14 mouse cellular contexts compared by ENCODE assay signal in the genomic region with DNA sequence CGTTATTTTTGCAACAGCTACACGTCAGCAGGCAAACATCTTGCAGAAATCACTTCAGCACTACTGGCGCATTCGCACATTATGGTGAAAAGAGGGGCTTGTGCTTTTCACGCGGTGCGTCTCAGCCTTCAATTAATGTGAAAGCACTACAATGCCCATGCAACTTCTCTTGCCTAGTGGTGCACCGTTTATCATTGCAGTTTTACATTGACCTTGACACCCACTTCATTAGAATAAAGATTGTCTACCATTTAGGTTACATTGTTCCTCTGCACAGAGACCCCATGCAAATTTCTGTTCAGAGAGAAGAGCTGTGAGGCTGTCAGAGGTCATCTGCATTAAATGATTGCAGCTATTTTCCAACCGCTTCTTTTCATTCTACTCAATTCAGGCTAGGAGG.
DNase-seq lines count a peak whose midpoint lies in the region; ATAC-seq and TF ChIP-seq lines count a peak whose summit lies in the region.
"Had no signal": no experiment of that assay in that cellular context is flagged by ENCODE, and none has a peak within 500 bp of the region (broad histone marks: within the 10 kb centered on the region; RNA-seq: fewer than 3 reads in every experiment).

No protein-coding gene starts in this region.

- intact Hi-C loops in heart, postnatal 14 days (cut with DNase I) = no loop called here

- TF ChIP-seq CTCF in midbrain, postnatal 0 days (IDR thresholded peaks at IDR 0.05) = no peak

- H3K4me2 ChIP-seq in midbrain, embryonic 11.5 days = peak overlapping the region; percentile 21; the same call in 1 of the 2 replicates
- H3K4me2 ChIP-seq in midbrain, postnatal 0 days (ENCODE audit: low read depth, low read length, poor library complexity, severe bottlenecking) = no peak overlapping the region
- no peak overlapping the region for H3K4me2 ChIP-seq in forebrain, embryonic 15.5 days (replicated peaks)
- peak overlapping the region; percentile 34; the same call in 1 of the 2 replicates for H3K4me2 ChIP-seq in limb, embryonic 14.5 days (replicated peaks; ENCODE audit: low read depth, low read length, severe bottlenecking)
- H3K4me2 ChIP-seq: liver, embryonic 13.5 days had no signal

- no peak for TF ChIP-seq POLR2A in limb, embryonic 14.5 days (IDR thresholded peaks at IDR 0.05; ENCODE audit: borderline replicate concordance, extremely low read depth, insufficient read depth, insufficient read length)

- H3K4me3 ChIP-seq in midbrain, embryonic 11.5 days (ENCODE audit: low read depth, low read length) = no peak overlapping the region
- no peak overlapping the region for H3K4me3 ChIP-seq in midbrain, postnatal 0 days (ENCODE audit: low read depth, low read length)
- H3K4me3 ChIP-seq in forebrain, embryonic 15.5 days = no peak overlapping the region
- no peak overlapping the region for H3K4me3 ChIP-seq in limb, embryonic 14.5 days (replicated peaks; ENCODE audit: low read length)
- H3K4me3 ChIP-seq: liver, embryonic 13.5 days had no signal

- H3K27me3 ChIP-seq in midbrain, embryonic 11.5 days (ENCODE audit: control insufficient read depth, insufficient read depth, low read length) = no peaks in the 10 kb centered on the region
- H3K27me3 ChIP-seq in midbrain, postnatal 0 days (ENCODE audit: insufficient read depth, low read length) = no peaks in the 10 kb centered on the region
- H3K27me3 ChIP-seq in forebrain, embryonic 15.5 days = no peaks in the 10 kb centered on the region
- no peaks in the 10 kb centered on the region for H3K27me3 ChIP-seq in limb, embryonic 14.5 days (ENCODE audit: control insufficient read depth, insufficient read depth, low read length)
- H3K27me3 ChIP-seq: liver, embryonic 13.5 days had no signal

- no peak overlapping the region for H3K9ac ChIP-seq in midbrain, embryonic 11.5 days (ENCODE audit: low read length)
- no peak overlapping the region for H3K9ac ChIP-seq in midbrain, postnatal 0 days (replicated peaks; ENCODE audit: low read length, poor library complexity, severe bottlenecking)
- no peak overlapping the region for H3K9ac ChIP-seq in forebrain, embryonic 15.5 days (replicated peaks)
- H3K9ac ChIP-seq in limb, embryonic 14.5 days (ENCODE audit: low read depth, low read length, severe bottlenecking) = no peak overlapping the region
- H3K9ac ChIP-seq: liver, embryonic 13.5 days had no signal

- no peaks in the 10 kb centered on the region for H3K9me3 ChIP-seq in midbrain, embryonic 11.5 days (ENCODE audit: control insufficient read depth, low read length)
- no peaks in the 10 kb centered on the region for H3K9me3 ChIP-seq in midbrain, postnatal 0 days (ENCODE audit: low read length)
- H3K9me3 ChIP-seq in forebrain, embryonic 15.5 days = no peaks in the 10 kb centered on the region
- no peaks in the 10 kb centered on the region for H3K9me3 ChIP-seq in limb, embryonic 14.5 days (ENCODE audit: control insufficient read depth, low read length)
- H3K9me3 ChIP-seq: liver, embryonic 13.5 days had no signal

- peak; percentile 36 for ATAC-seq in midbrain, embryonic 11.5 days (ENCODE audit: low FRiP score)
- no peak for ATAC-seq in midbrain, postnatal 0 days (ENCODE audit: low FRiP score)
- peak; percentile 51; the same call in 1 of the 2 replicates for ATAC-seq in forebrain, embryonic 15.5 days (replicated peaks)
- ATAC-seq in limb, embryonic 14.5 days (ENCODE audit: low FRiP score, low read depth) = no peak

- peak overlapping the region; percentile 73 for H3K27ac ChIP-seq in midbrain, embryonic 11.5 days (ENCODE audit: low read depth, low read length)
- H3K27ac ChIP-seq in midbrain, postnatal 0 days (ENCODE audit: low read depth, low read length) = no peak overlapping the region
- H3K27ac ChIP-seq in forebrain, embryonic 15.5 days (replicated peaks) = 0 out of 2 replicates have a peak overlapping the region, but pooled peaks have one; percentile 24
- H3K27ac ChIP-seq in limb, embryonic 14.5 days (replicated peaks; ENCODE audit: low read depth, low read length) = no peak overlapping the region
- H3K27ac ChIP-seq: liver, embryonic 13.5 days had no signal

- DNase-seq in midbrain, embryonic 11.5 days (ENCODE audit: low spot score, missing footprints) = peak; percentile 92
- DNase-seq in midbrain, postnatal 0 days (ENCODE audit: low spot score) = no peak
- no peak for DNase-seq in limb, embryonic 14.5 days (ENCODE audit: low spot score)
- DNase-seq in right cerebral cortex, postnatal 10 days (ENCODE audit: low spot score in 2 of 2) = no peak
- no peak for DNase-seq in frontal cortex, postnatal 10 days (ENCODE audit: low spot score in 2 of 2)
- no peak for DNase-seq in frontal cortex, postnatal 14 days (ENCODE audit: low spot score in 2 of 2)
- no peak for DNase-seq in heart, postnatal 14 days
- DNase-seq: adrenal gland, postnatal 10 days; B cell, adult 2 months; heart, adult 11 months; liver, embryonic 13.5 days; lung, postnatal 36 days; right cerebral cortex, postnatal 25 days had no signal

- H3K36me3 ChIP-seq in midbrain, embryonic 11.5 days (ENCODE audit: control insufficient read depth, insufficient read depth, low read length) = no peaks in the 10 kb centered on the region
- H3K36me3 ChIP-seq in midbrain, postnatal 0 days (ENCODE audit: insufficient read depth, low read length) = no peaks in the 10 kb centered on the region
- H3K36me3 ChIP-seq in forebrain, embryonic 15.5 days = no peaks in the 10 kb centered on the region
- H3K36me3 ChIP-seq in limb, embryonic 14.5 days (ENCODE audit: control insufficient read depth, insufficient read depth, low read length) = no peaks in the 10 kb centered on the region
- H3K36me3 ChIP-seq: liver, embryonic 13.5 days had no signal

- 15% methylated on average over 9 of the region's 9 CpGs for WGBS in midbrain, embryonic 11.5 days
- 24% methylated on average over 9 of the region's 9 CpGs for WGBS in midbrain, postnatal 0 days
- WGBS in forebrain, embryonic 15.5 days = 4% methylated on average over 9 of the region's 9 CpGs
- 22% methylated on average over 9 of the region's 9 CpGs for WGBS in limb, embryonic 14.5 days

- H3K4me1 ChIP-seq in midbrain, embryonic 11.5 days (ENCODE audit: control insufficient read depth, insufficient read depth, low read length) = peaks cover 60% of the 10 kb centered on the region
- H3K4me1 ChIP-seq in midbrain, postnatal 0 days (ENCODE audit: insufficient read depth, low read length) = peaks cover 20% of the 10 kb centered on the region; the same call in 1 of the 2 replicates
- H3K4me1 ChIP-seq in forebrain, embryonic 15.5 days = peaks cover 59% of the 10 kb centered on the region
- H3K4me1 ChIP-seq in limb, embryonic 14.5 days (ENCODE audit: control insufficient read depth, insufficient read depth, low read length) = peaks cover 18% of the 10 kb centered on the region
- H3K4me1 ChIP-seq: liver, embryonic 13.5 days had no signal

Comparison
In these comparisons a context has a peak if more than half of its experiments do, and no peak if none do; other contexts are left out.
1. ATAC-seq: peak in midbrain, embryonic 11.5 days (single experiment) and forebrain, embryonic 15.5 days (single experiment); none in midbrain, postnatal 0 days (single experiment) and limb, embryonic 14.5 days (single experiment).
2. H3K27ac ChIP-seq: peak in midbrain, embryonic 11.5 days (single experiment) and forebrain, embryonic 15.5 days (single experiment); none in midbrain, postnatal 0 days (single experiment) and limb, embryonic 14.5 days (single experiment).
3. H3K4me2 ChIP-seq: peak in midbrain, embryonic 11.5 days (single experiment) and limb, embryonic 14.5 days (single experiment); none in midbrain, postnatal 0 days (single experiment) and forebrain, embryonic 15.5 days (single experiment).